Mouse (Mus musculus): ENCODE measurements around the gene Flt1.

Gene Flt1

DNA sequence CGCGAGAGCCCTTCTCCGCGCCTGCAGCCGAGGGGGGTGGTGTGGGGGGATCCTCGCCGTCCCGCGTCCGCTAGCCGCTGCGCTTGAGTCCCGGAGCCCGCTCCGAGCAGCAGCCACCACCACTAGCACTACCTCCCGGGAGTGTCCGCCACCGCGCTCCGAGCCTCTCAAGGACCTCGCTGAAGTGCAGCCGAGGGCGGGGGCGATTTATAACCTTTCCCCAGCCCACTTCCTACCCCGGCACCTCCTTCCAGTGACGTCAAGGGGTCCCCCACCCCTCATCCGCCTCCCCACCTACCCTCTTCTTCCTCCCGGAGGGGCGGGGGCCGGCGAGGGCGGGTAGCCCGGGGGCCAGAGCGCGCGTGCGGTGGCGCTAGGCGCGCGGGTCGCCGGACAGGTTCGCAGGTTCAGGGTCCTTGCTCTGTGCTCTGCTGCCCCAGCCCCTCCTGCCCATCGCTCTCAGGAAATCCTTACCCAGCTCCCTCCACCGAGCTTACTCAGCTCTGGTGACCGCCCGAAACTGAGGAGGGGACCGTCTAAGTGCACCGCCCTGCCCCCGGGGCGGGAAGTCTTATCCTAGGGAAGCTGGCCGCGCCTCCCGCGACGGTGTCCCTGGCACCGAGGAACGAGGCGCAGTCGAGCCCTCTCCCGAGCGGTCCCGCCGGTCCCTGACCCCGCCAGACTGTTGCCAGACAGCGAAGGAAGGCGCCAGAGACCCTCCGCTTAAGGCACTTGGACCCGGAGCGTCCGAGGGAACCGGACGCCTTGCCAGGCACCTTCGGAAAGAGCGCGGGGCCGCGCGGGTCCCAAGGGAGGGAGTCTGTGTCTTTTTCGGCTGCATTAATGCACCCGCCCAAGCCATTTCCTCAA, at the start of gene Flt1:
Gene Flt1, minus strand, starts transcription at position 181 of the 870 bp plus-strand sequence.
- DNase-seq: peak; percentile 74 to 82

DNA sequence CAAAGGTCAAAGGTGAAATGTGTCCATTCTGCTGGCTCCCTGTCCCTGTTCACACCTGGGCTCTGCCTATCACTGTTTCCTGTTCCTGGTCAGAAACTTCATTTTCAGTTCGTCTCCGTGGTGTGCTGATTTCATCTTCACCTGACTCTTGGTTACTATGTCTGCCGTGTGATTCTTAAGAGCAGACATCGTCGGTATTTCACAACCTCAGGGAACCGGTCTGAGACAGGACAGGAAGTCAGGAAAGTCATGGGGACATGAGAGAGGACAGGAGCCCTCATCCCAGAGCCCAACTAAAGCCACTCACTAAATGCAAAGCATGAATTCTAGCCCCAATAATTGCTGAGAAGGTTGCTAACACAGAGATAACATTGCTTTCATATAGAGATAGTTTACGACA, 49.4 kb upstream of the Flt1 start:
- DNase-seq: no peak

DNA sequence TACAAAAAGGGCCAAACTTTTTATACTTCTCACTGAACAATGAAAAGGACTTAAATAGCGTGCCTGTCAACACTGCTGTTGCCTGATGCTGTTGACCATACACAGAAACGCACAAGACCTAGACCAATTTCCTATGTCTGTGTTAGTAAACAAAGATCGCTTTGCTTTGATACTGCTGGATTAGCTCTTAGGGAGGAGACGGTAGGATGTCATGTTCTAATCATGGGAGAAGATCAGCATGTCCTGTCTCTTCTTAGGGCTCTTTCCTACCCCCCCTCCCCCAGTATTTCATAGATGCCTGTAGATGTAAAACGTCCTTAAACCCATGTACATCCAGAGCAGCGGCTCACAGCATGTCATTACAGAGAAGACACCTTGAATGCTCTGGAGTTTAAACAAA, 44.1 kb upstream of the Flt1 start:
- no peak for DNase-seq

DNA sequence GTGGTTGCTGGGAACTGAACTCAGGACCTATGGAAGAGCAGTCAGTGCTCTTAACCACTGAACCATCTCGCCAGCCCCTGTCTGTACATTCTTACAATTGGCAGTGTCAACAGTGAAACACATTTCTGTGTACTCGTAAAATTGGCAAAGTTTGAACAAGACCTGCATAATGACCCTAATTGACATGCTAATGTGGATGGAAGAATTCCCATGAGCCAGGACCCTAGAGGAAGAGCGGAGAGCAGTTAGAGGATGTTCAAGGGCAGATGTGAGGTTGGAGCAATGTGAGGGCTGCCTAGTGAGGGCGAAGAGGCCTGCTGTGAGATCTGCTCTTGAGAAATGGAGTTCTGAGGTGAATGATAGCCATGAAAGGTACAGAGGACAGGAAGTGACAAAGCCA, 38.2 kb upstream of the Flt1 start:
- no peak for DNase-seq

DNA sequence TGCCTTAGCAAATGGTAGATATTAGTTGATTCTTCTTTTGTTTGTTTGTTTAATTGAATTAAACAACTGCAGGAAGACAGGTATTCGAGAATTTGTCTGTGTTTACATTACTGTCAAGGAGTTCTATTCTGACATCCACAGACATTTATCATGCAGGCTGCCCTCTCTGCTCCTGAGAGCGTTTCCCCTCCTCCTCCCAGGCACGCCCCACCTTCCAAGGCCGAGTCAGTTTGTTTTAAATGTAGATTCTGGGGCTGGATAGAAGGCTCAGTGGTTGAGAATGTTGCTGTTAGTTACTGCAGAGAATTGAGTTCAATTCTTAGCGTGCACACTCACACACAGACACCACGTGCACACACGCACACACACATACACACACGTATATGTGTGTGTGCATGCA, 36.2 kb upstream of the Flt1 start:
- no peak for DNase-seq

DNA sequence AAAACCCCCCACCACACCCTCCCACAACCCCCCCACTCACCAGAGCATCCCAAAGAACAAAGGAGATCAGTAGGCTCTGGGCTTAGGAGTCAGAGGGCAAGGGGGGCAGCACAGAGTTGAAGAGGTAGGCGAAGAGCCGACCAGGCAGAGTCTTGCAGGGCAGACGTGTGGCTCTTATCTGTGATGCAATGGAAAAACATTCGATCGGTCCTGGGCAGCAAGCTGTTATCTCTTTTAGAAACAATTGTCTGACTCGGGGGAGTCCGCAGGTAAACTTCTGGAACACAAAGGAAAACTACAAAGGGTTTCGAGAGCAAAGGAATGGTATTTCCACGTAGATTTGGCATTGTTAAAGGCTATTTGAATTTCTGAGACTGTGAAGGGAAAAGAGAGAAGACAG, 35.5 kb upstream of the Flt1 start:
- DNase-seq: no peak

DNA sequence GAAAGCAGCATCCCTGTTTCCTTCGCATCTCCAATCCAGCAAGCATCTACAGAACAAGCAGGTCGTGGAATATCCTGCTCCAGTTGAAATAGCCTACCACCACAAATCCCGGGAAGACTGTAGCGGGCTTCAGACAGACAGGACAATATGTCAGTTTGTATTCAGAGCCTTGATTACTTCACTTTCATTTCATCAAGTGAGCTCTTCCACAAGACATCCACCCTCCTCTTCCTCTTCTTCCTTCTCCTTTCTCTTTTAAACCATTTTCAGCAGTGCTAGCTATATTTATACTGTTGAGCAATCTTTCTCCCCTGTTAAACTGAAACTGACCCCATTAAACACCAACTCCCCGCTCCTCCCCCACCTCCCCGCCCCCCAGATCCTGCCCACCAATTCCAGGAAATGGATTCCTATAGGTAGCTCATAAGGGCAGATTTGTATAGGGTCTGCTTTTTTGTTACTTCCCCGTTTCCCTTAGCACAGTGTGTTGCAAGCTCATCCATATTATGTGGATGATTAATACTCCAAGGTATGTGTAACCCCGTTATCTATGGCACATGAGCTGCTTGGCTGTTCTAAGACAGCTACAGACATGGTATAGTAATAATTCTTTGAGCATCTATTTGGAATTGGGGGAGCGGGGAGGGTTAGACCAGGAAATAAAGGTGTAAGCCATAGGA, 33.0 kb upstream of the Flt1 start:
- no peak for DNase-seq

DNA sequence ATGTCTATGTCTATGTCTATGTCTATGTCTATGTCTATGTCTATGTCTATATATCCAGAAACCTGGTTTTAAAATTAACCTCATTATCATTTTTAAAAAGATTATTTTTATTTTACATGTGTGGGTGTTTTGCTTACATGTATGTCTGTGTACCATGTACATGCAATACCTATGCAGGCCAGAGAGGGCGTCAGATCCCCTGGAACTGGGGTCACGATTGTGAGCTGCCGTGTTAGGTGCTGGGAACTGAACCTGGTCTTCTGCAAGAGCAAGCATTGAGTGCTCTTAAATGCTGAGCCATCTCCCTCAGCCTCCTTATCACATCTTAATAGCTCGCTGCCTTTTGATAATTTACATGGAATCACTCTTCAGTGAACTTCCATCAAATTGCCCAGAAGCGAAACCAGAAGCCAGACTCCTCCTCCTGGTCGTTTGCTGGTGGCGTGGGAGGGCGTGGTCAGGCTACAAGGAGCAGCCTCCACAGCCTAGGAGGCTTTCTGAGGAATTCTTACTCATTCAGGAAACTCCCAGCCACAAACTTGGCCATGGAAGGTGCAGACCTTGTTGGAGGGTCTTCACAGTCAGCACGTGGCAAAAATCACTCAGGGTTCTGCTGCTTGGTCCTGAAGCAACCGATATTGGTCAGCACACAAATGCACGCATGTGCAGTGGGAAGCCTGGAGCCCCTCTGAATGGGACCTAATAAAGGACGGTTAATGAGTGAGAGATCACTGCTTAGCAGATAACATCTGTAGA, 32.2 kb upstream of the Flt1 start:
- DNase-seq: peak; percentile 59 to 72

DNA sequence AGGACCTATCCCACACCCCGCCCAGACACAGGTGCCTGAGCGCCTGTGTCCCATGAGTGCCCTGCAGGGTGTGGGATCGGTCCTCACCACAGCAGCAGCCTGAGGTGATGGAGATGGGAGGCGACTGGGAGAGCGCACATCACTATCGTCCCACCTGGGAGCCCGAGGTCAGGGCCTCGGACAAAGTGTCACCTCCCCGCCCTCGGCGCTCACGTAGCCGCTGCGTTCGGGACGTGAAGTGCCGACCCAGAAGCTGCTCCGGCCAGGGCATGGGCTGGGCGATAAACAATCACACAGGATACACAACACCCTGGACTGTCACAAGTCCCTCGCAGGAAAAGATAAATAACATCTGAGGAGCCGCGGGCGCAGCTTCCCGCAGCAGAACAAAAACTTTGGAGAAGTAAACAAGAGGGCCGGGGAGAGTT, 27.1 kb upstream of the Flt1 start:
- peak; percentile 25 to 48 for DNase-seq

DNA sequence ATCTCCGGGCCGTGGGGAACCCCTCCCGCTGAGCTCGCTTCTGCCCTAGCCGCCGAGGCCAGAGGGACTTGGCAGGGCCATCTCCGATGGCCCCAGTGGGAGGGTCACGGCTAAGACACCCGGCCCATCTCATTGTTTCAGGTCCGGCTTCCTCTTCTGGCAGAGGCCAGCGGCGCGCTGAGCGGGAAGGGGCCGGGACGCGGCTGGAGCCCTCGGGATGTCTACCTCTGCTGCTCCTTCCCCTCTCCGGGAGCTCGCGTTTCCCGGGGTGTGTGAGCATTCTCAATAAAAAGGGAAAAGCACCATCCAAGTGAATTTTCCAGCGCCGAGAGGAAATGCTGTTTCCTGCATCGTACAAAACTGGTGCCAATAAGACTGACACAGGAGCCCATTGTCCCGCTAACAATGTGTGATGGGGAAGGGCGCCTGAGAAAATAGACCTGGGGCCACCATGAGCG, 25.9 kb upstream of the Flt1 start:
- peak; percentile 69 to 80 for DNase-seq

DNA sequence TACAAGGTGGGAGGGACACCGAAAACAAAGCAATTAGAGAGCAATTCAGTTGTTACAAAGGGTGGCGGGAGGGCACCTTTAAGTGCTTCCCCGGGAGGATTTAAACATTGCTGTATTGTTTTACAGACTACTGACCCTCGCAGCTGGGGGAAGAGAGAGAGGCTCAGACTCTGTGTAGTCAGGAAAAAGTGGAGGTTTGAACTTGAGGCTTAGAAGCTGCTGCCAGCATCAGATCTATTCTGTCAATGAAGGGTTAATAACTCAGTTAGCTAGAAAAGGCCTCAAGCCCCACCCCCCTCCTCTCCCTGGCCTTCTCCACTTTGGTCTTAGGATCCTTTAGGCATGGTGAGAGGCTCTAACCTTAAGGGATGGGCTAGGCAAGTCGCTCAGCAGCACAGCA, 24.2 kb upstream of the Flt1 start:
- DNase-seq: no peak

DNA sequence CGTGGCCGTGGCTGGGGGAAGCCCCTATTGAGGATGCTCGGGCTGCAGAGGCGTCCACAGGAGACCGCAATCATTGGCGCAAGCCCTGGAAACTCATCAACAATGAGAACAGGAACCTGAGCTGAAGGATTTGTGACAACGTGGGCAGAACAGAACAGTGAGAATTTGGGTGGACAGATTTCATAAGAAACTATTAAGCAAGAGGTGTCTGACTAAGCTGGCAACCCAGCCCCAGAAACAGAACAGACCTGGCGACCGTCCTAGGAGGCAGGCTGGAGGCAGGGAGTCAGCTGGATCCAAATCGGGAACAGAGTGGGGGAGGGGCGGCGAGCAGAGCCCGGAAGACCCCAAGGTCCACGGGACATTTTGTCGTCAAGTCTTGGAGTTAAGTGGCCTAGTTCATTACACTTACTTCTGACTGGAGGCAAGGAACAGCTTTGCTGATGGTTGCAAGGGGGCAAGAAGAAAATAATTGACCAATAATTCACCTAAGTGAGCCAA, 22.3 kb upstream of the Flt1 start:
- DNase-seq: peak; percentile 64 to 73

DNA sequence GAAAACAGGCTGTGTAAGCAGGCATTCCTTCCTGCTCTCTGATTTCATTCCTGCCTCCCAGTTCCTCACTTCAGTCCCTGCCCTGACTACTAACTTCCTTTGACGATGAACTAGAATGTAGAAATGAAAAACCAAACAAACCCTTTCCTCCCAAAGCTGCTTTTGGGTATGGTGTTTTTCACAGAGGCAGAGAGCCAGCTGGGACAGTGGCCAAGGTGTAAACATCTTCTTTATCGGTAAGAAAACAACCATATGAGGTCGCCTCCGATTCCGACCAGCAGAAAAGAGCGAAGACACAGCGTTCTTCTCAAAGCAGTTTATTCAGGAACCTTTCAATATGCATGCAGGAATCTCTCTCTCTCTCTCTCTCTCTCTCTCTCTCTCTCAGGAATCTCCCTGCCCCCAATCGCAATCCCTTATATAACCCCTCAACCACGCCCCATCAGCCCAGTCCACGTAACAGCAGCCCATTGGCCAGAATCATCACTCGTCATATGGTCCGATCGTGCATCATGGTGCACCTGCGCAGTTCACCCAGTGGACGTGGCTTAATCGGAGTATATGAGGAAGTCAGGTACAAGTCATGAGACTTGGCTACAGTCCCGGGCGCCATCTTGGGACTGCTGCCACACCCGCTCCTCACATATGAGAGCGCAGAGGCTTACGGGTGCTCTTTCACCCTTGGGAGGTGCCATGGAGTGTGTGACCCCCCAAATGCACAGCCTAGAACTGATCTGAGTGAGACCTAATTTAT, 19.3 kb upstream of the Flt1 start:
- no peak for DNase-seq

DNA sequence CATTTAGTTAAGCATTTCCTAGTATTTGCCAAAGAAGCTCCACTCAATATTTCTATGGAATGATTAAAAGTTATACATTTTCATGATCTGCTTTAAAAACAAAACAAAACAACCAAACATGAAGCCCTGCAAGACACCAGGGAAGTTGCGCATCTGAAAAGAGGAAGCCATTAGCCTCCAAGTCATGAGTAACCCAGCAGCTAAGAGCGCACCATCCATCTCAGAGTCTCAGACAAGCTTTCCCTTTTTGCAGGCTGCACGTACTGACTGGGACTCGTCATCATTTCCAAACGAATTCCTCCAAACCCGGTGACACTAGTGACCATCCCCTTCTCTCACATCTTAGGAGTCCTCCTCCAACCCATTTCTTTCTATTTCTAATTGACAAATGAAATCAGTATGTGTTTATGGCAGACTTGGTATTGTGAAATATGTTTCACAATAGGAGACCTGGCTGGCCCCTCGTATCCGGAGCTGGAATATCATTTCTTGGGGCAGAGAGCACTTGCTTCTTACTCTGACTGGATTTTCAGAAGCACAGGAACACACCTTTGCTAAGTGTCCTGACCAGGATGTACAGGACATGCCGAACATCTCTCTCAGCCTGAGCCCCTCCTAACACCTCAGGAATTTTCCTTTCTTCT, 16.8 kb upstream of the Flt1 start:
- DNase-seq: no peak

DNA sequence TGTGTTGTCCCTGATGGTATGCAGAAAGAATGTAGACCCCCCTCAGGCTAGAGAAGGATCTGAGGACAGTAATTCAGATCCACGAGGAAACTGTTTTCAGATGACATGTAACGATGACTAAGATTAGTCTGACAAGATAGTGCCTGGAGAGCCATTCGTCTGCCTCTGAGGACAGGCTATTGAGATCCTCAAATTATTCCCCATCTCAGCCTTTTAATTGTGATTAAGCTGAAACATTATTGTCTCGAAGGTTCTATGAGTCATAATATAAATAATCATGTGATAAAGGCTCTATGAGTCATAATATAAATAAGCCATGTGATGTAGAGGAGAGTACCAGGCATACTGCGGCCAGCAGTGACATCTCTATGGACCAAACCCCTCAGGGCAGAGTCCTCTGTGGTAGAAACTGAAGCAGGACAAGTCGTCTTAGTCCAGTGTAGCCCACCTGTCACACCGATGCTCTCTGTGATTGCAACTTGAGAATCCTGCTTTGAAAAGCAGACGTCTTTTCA, 11.0 kb upstream of the Flt1 start:
- DNase-seq: no peak

DNA sequence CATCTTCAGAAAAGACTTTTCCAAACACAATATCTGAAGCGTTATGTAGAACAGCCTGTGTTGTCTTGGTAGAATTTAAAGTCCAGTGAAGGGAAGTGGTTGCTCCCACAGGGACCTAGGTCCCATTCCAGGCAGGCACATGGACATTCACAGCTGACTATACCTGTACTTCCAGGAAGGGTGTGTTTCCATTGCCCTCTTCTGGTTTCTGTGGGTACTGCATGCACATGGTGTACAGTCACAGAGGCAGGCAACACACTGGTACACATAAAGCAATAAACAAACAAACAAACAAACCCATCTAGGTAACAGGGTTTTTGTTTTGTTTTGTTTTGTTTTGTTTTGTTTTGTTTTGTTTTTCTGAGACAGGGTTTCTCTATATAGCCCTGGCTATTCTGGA, 7.9 kb upstream of the Flt1 start:
- DNase-seq: peak in 1 of 2 experiments; percentile 28

DNA sequence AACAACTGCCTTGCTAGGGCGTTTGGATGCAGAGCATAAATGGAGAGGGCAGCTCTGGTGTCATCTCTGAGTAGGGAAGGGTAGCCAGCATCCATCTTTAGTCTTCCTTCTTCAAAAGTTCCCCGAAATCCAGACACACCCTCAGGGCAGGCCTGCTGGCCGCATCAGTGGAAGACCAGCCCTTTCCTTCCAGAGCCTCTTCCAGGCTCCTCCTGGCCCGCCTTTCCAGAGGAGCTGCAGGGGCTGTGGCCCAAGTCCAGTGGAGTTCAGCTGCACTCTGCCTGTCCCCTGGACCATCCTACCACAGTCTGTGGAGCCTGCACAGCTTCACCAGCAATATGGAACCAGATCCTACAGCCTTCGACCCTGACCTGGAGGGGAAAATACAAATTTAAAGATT, 7.1 kb upstream of the Flt1 start:
- no peak for DNase-seq

DNA sequence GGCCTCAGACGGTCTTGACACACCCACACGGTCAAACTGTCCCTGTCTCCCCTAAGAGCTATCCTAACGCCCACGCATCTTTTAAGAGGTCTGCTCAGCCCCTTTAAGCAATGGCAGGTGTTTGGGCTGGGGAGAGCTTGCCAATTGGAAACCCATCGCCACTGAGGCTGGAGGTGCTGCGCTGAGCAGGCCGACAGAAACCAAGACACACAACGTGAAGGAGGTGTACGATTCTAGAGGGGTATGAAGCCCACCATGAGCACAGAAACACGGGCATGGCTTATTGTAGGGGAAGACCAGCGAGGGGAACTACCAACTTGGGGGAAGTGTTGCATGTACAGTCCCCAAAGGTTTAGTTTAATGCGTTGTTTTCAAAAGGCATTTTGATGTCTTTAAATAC, 1.7 kb upstream of the Flt1 start:
- no peak for DNase-seq

DNA sequence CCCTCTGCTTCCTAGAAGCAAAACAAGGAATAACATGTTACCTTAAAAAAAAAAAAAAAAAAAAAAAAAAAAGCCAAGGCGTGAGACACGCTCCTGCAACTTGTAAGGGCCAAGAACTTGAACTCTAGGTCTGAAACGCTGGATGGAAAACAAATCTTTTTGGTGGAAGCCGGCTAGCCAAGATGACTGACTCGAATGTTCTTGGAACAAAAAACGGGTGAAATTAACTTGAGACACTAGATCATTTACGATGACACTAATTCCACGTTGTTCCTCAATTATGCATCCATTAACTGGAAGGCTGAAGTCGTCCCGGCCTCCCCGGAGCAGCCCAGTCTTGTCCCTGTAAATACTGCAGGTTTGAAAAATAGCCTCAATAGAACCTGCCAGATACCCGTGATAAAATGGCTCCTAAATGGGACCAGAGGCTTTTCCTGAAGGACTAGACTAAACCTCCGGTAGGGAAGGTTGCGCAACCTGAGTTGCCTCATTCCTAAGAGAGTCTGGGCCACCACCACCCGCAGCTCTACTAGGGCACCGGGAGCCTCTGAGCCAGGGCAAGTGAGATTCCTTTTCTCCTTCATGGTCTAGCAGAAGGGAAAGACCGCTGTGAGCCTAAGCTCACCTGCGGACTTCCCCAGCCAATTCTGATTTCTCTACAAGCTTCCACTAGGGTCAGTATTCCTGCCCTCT, 1.0 kb upstream of the Flt1 start:
- peak; percentile 10 to 22 for DNase-seq

DNA sequence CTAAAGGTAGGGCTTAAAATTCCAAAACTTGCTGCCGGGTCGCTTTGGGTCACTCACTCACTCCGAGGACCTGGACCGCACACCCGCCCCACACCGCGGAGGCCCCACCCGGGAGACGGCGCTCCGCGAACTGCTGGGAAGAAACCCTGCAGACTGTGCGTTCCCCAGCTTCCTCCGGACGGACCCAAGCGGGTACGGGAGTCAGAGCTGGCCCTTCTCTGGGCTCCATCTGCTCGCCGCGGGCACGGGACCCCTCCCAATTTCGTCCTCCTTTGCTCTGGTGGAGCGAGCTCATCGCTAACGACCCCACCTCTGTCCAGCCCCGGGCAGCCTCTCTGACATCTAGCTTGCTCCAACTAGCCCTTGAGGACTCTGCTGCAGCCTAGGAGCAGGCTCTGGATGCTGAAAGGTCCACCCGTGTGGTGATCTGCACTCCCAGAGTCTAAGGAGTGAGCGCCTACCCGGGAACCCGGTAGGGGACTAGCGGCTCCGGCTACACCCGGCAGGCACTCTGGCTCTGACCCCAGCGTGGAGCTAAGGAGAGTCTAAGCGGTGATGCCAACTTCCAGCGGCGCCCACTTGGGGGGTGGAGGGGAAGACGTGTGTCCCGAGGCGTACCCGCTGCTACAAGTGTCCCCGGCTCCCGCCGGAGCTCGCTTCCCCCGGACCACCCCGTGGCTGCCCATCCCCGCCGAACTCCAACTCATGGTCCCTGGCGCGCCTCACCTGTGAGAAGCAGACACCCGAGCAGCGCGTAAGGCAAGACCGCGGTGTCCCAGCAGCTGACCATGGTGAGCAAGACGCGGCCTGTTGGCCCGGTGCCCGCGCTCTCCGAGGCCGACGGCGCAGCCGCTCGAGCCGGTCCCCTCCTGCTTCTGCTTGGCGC, 623 bp downstream of the Flt1 start:
- peak; percentile 57 to 73 for DNase-seq

All from kidney, postnatal 4 days (tissue).